Mouse (Mus musculus) kidney, embryonic 14.5 days (tissue): ENCODE data around the gene Anks3. TPM values are rescaled to one million over a fixed set of nuclear protein-coding genes. Genes with fewer than 3 reads are reported as not detected.
A peak's percentile ranks its signal among the peaks of the same experiment; 100 is the strongest.

ENCODE experiments used
- ATAC-seq: fragments of 200-750 bp; cut with Nextera tagmentation; 2 replicates; pipeline ENCODE4 v1.8.0; 2017; ENCODE audit warnings: moderate number of reproducible peaks, mild to moderate bottlenecking, moderate TSS enrichment, moderate library complexity; ENCODE audit not compliant: low FRiP score, low TSS enrichment
- H3K27ac ChIP-seq: fragments of 300-500 bp; sonication (generic); 2 replicates; pipeline ENCODE4 v1.5.1; 2014; ENCODE audit warnings: low read depth, mild to moderate bottlenecking, low read length, moderate library complexity, mixed read lengths
- H3K27me3 ChIP-seq: fragments of 300-500 bp; sonication (generic); 2 replicates; pipeline ENCODE4 v1.6.1; 2014; ENCODE audit warnings: mild to moderate bottlenecking, low read length; ENCODE audit not compliant: control insufficient read depth, insufficient read depth
- H3K36me3 ChIP-seq: fragments of 300-500 bp; sonication (generic); 2 replicates; pipeline ENCODE4 v1.6.1; 2014; ENCODE audit warnings: low read length, mixed read lengths; ENCODE audit not compliant: control insufficient read depth, insufficient read depth
- H3K4me1 ChIP-seq: fragments of 300-500 bp; sonication (generic); 2 replicates; pipeline ENCODE4 v1.6.1; 2014; ENCODE audit warnings: low read length, mixed read lengths; ENCODE audit not compliant: control insufficient read depth, insufficient read depth
- H3K4me2 ChIP-seq: fragments of 300-500 bp; sonication (generic); replicated peaks from 2 replicates; pipeline ENCODE4 v1.6.1; 2014; ENCODE audit warnings: low read depth, mild to moderate bottlenecking, low read length
- H3K4me3 ChIP-seq: fragments of 300-500 bp; sonication (generic); 2 replicates; pipeline ENCODE4 v1.5.1; 2014; ENCODE audit warnings: mild to moderate bottlenecking, low read length
- H3K9ac ChIP-seq: fragments of 300-500 bp; sonication (generic); 2 replicates; pipeline ENCODE4 v1.6.1; 2014; ENCODE audit warnings: low read depth, mild to moderate bottlenecking, low read length, moderate library complexity
- H3K9me3 ChIP-seq: fragments of 300-500 bp; sonication (generic); 2 replicates; pipeline ENCODE4 v1.6.1; 2016; ENCODE audit warnings: low read length; ENCODE audit not compliant: control insufficient read depth
- WGBS: fragments of 180-500 bp; shearing (Covaris S2); extraction: QIAGEN DNeasy Blood & Tissue Kit; methylation state at CpG from one replicate; pipeline ENCODE4 v1.1.7; 2014; 5-methylcytosine and 5-hydroxymethylcytosine counted together
- polyA plus RNA-seq: library from polyadenylated mRNA; unstranded; fragments of >200 nt; fragmentation: Nextera tagmentation; extraction: Ambion mirVana; gene quantifications from 2 replicates; pipeline ENCODE4 v1.2.1, GENCODE M21; 2014

The Anks3 gene
- polyA plus RNA-seq, 1 experiment from 2014 or later = 61.3 TPM

GRCm38 (mm10) chr16:4927967-4928366 is 36.0 kb downstream of the Anks3 start:
- Histone ChIP-seq H3K4me3 (no peak overlapping the region), H3K4me2 (no peak overlapping the region), H3K4me1 (no peaks in the 10 kb centered on the region), H3K27me3 (no peaks in the 10 kb centered on the region), H3K9ac (no peak overlapping the region), H3K27ac (no peak overlapping the region), H3K36me3 (peaks cover 87% of the 10 kb centered on the region), H3K9me3 (no peaks in the 10 kb centered on the region)
- no peak for ATAC-seq
- 95% methylated on average over 7 of the region's 7 CpGs for WGBS

GRCm38 (mm10) chr16:4923996-4924395 is 40.0 kb downstream of the Anks3 start:
- no peak overlapping the region for H3K4me3 ChIP-seq

GRCm38 (mm10) chr16:4922481-4922880 is 41.5 kb downstream of the Anks3 start:
- Histone ChIP-seq H3K4me2 (no peak overlapping the region), H3K4me1 (no peaks in the 10 kb centered on the region), H3K36me3 (peaks cover 61% of the 10 kb centered on the region), H3K27me3 (no peaks in the 10 kb centered on the region), H3K27ac (no peak overlapping the region), H3K9me3 (no peaks in the 10 kb centered on the region), H3K4me3 (no peak overlapping the region), H3K9ac (no peak overlapping the region)
- no peak for ATAC-seq
- WGBS = 92% methylated on average over 6 of the region's 6 CpGs

More at GRCm38 (mm10) chr16:4923996-4924395, 40.0 kb downstream of the Anks3 start:
- Histone ChIP-seq H3K4me1 (no peaks in the 10 kb centered on the region), H3K36me3 (peaks cover 70% of the 10 kb centered on the region), H3K27me3 (no peaks in the 10 kb centered on the region), H3K27ac (no peak overlapping the region), H3K9me3 (no peaks in the 10 kb centered on the region), H3K4me2 (no peak overlapping the region), H3K9ac (no peak overlapping the region)
- ATAC-seq = no peak
- WGBS = 92% methylated on average over 5 of the region's 5 CpGs

- H3K4me2 ChIP-seq = no peak overlapping the region
- ATAC-seq = no peak
- WGBS = 77% methylated on average over 4 of the region's 4 CpGs
- peaks cover 56% of the 10 kb centered on the region for H3K36me3 ChIP-seq
- H3K4me3 ChIP-seq = no peak overlapping the region
- no peak overlapping the region for H3K9ac ChIP-seq
- no peaks in the 10 kb centered on the region for H3K9me3 ChIP-seq
- no peak overlapping the region for H3K27ac ChIP-seq
- no peaks in the 10 kb centered on the region for H3K27me3 ChIP-seq
- H3K4me1 ChIP-seq = no peaks in the 10 kb centered on the region
Observed at GRCm38 (mm10) chr16:4920556-4920955, 43.4 kb downstream of the Anks3 start.

- no peak overlapping the region for H3K27ac ChIP-seq
- ATAC-seq = no peak
- H3K9ac ChIP-seq = no peak overlapping the region
- H3K4me2 ChIP-seq = no peak overlapping the region
- no peak overlapping the region for H3K4me3 ChIP-seq
- WGBS = 88% methylated on average over 2 of the region's 2 CpGs
- H3K9me3 ChIP-seq = no peaks in the 10 kb centered on the region
- H3K36me3 ChIP-seq = peaks cover 41% of the 10 kb centered on the region
- H3K27me3 ChIP-seq = no peaks in the 10 kb centered on the region
- H3K4me1 ChIP-seq = no peaks in the 10 kb centered on the region
Observed at GRCm38 (mm10) chr16:4916608-4917007, 47.4 kb downstream of the Anks3 start.

- no peaks in the 10 kb centered on the region for H3K4me1 ChIP-seq
- no peak overlapping the region for H3K4me3 ChIP-seq
- WGBS = 90% methylated on average over 3 of the region's 3 CpGs
- H3K36me3 ChIP-seq = peaks cover 47% of the 10 kb centered on the region
- no peak for ATAC-seq
- H3K27me3 ChIP-seq = no peaks in the 10 kb centered on the region
- no peak overlapping the region for H3K4me2 ChIP-seq
- no peak overlapping the region for H3K27ac ChIP-seq
- H3K9me3 ChIP-seq = no peaks in the 10 kb centered on the region
- no peak overlapping the region for H3K9ac ChIP-seq
Observed at GRCm38 (mm10) chr16:4915931-4916330, 48.1 kb downstream of the Anks3 start.

GRCm38 (mm10) chr16:4913783-4914735 is 49.9 kb downstream of the Anks3 start:
- Histone ChIP-seq H3K27me3 (no peaks in the 10 kb centered on the region), H3K9me3 (no peaks in the 10 kb centered on the region), H3K4me3 (no peak overlapping the region), H3K27ac (peak overlapping the region; percentile 76; the same call in 1 of the 2 replicates), H3K4me2 (no peak overlapping the region), H3K36me3 (peaks cover 55% of the 10 kb centered on the region), H3K4me1 (no peaks in the 10 kb centered on the region), H3K9ac (no peak overlapping the region)
- ATAC-seq = peak; percentile 74
- whole genome bisulfite sequencing = 36% methylated on average over 12 of the region's 12 CpGs

GRCm38 (mm10) chr16:4912907-4913782 is 50.9 kb downstream of the Anks3 start:
- peak; percentile 29; the same call in 1 of the 2 replicates for ATAC-seq

More at GRCm38 (mm10) chr16:4912907-4913782, 50.9 kb downstream of the Anks3 start:
- H3K27me3 ChIP-seq = no peaks in the 10 kb centered on the region
- H3K4me3 ChIP-seq = no peak overlapping the region
- peak overlapping the region; percentile 76 for H3K27ac ChIP-seq
- whole genome bisulfite sequencing = 61% methylated on average over 11 of the region's 11 CpGs
- H3K4me1 ChIP-seq = no peaks in the 10 kb centered on the region
- peaks cover 57% of the 10 kb centered on the region for H3K36me3 ChIP-seq
- H3K4me2 ChIP-seq = no peak overlapping the region
- no peak overlapping the region for H3K9ac ChIP-seq
- no peaks in the 10 kb centered on the region for H3K9me3 ChIP-seq
